8 mouse cellular contexts compared by ENCODE assay signal in genomic region chr3:124320821-124321576, GRCm38 (mm10). TPM values are rescaled to one million over a fixed set of nuclear protein-coding genes. Genes with fewer than 3 reads are reported as not detected.
DNase-seq lines count a peak whose midpoint lies in the region; ATAC-seq and TF ChIP-seq lines count a peak whose summit lies in the region.

Gene Tram1l1, plus strand, starts transcription at chr3:124320855.

- peak; percentile 96 for ATAC-seq in embryonic facial prominence, embryonic 11.5 days (replicated peaks; ENCODE audit: insufficient number of reproducible peaks, low FRiP score, low TSS enrichment, low read depth)
- peak; percentile 70 for ATAC-seq in heart, embryonic 15.5 days (replicated peaks; ENCODE audit: insufficient number of reproducible peaks, insufficient read depth, low FRiP score, low read depth)
- ATAC-seq in liver, embryonic 15.5 days (ENCODE audit: insufficient read depth), result no peak
- no peak for ATAC-seq in activated CD4-positive, CD25-positive, alpha-beta regulatory T cell, adult 4 months

- peak within 1 kb of the TSS; percentile 58 for H3K4me2 ChIP-seq in embryonic facial prominence, embryonic 11.5 days (ENCODE audit: low read depth, low read length)
- H3K4me2 ChIP-seq in heart, embryonic 15.5 days, result peak within 1 kb of the TSS; percentile 85
- H3K4me2 ChIP-seq in liver, embryonic 15.5 days, result peak within 1 kb of the TSS; percentile 58

- H3K9ac ChIP-seq in embryonic facial prominence, embryonic 11.5 days (replicated peaks; ENCODE audit: low read length), result peak within 1 kb of the TSS; percentile 73
- peak within 1 kb of the TSS; percentile 54 for H3K9ac ChIP-seq in heart, embryonic 15.5 days
- no peak within 1 kb of the TSS for H3K9ac ChIP-seq in liver, embryonic 15.5 days

- DNase-seq in 3T3-L1 (ENCODE audit: low read depth, low spot score), result peak; percentile 65
- peak; percentile 71 for DNase-seq in adrenal gland, postnatal 10 days
- peak; percentile 91 for DNase-seq in embryonic facial prominence, embryonic 11.5 days (ENCODE audit: low spot score)
- peak; percentile 80 to 86 for DNase-seq in layer of hippocampus, adult 2 months (ENCODE audit: low spot score in 2 of 2)
- DNase-seq in ovary, postnatal 14 days (ENCODE audit: low spot score), result peak; percentile 24

- no peak for TF ChIP-seq CTCF in layer of hippocampus, adult 2 months (conservative IDR thresholded peaks at IDR 0.05)

- H3K36me3 ChIP-seq in embryonic facial prominence, embryonic 11.5 days (replicated peaks; ENCODE audit: control insufficient read depth, insufficient read depth, low read depth, low read length), result no peaks in the 10 kb centered on the region
- H3K36me3 ChIP-seq in heart, embryonic 15.5 days, result no peaks in the 10 kb centered on the region
- no peaks in the 10 kb centered on the region for H3K36me3 ChIP-seq in liver, embryonic 15.5 days (replicated peaks)

- H3K27me3 ChIP-seq in embryonic facial prominence, embryonic 11.5 days (ENCODE audit: control insufficient read depth, insufficient read depth, low read length), result no peaks in the 10 kb centered on the region
- no peaks in the 10 kb centered on the region for H3K27me3 ChIP-seq in heart, embryonic 15.5 days
- H3K27me3 ChIP-seq in liver, embryonic 15.5 days, result 0 out of 2 replicates have a peak, but pooled peaks cover 2% of the 10 kb centered on the region

- no peaks in the 10 kb centered on the region for H3K4me1 ChIP-seq in embryonic facial prominence, embryonic 11.5 days (ENCODE audit: control insufficient read depth, insufficient read depth, low read length)
- H3K4me1 ChIP-seq in heart, embryonic 15.5 days (replicated peaks), result no peaks in the 10 kb centered on the region; the same call in 1 of the 2 replicates
- no peaks in the 10 kb centered on the region for H3K4me1 ChIP-seq in liver, embryonic 15.5 days (replicated peaks)

- WGBS in embryonic facial prominence, embryonic 11.5 days, result 3% methylated on average over 42 of the region's 53 CpGs
- 3% methylated on average over 53 of the region's 53 CpGs for WGBS in heart, embryonic 15.5 days
- 8% methylated on average over 51 of the region's 53 CpGs for WGBS in liver, embryonic 15.5 days (ENCODE audit: insufficient replicate concordance)

- peak within 1 kb of the TSS; percentile 57 for H3K4me3 ChIP-seq in embryonic facial prominence, embryonic 11.5 days (ENCODE audit: low read depth, low read length)
- H3K4me3 ChIP-seq in heart, embryonic 15.5 days, result peak within 1 kb of the TSS; percentile 63
- peak within 1 kb of the TSS; percentile 60 for H3K4me3 ChIP-seq in layer of hippocampus, adult 2 months
- peak within 1 kb of the TSS; percentile 40 for H3K4me3 ChIP-seq in liver, embryonic 15.5 days (replicated peaks)

- H3K27ac ChIP-seq in embryonic facial prominence, embryonic 11.5 days (replicated peaks; ENCODE audit: low read depth, low read length), result no peak within 1 kb of the TSS
- no peak within 1 kb of the TSS for H3K27ac ChIP-seq in heart, embryonic 15.5 days
- peak within 1 kb of the TSS; percentile 93 for H3K27ac ChIP-seq in layer of hippocampus, adult 2 months
- no peak within 1 kb of the TSS for H3K27ac ChIP-seq in liver, embryonic 15.5 days (replicated peaks)

- no peaks in the 10 kb centered on the region for H3K9me3 ChIP-seq in embryonic facial prominence, embryonic 11.5 days (replicated peaks; ENCODE audit: control insufficient read depth, low read length)
- no peaks in the 10 kb centered on the region for H3K9me3 ChIP-seq in heart, embryonic 15.5 days (replicated peaks)
- H3K9me3 ChIP-seq in liver, embryonic 15.5 days (replicated peaks), result no peaks in the 10 kb centered on the region

RNA-seq across cellular contexts. Expression of gene Tram1l1, which starts in this region (rescaled TPM):
- 1 to 10 TPM; 2.3 to 2.5 TPM for total RNA-seq in adrenal gland, postnatal 10 days (2021)
- polyA plus RNA-seq in embryonic facial prominence, embryonic 11.5 days (2014; fragmentation: Nextera tagmentation; extraction: Ambion mirVana), result 18.1 and 19.3 TPM in 2 replicates
- polyA plus RNA-seq in heart, embryonic 15.5 days (2015; fragmentation: Nextera tagmentation; extraction: Ambion mirVana), result 2.7 and 3.1 TPM in 2 replicates
- total RNA-seq in layer of hippocampus, adult 2 months (2021), result 10 to 100 TPM; 15.9 to 16.0 TPM
- polyA plus RNA-seq in liver, embryonic 15.5 days (2015; fragmentation: Nextera tagmentation; extraction: Ambion mirVana), result 0.17 and 0.20 TPM in 2 replicates
- not detected for polyA plus RNA-seq in activated CD4-positive, CD25-positive, alpha-beta regulatory T cell, adult 4 months (2017; shearing (Covaris generic))

Comparison
In these comparisons a context has a peak if more than half of its experiments do, and no peak if none do; other contexts are left out.
1. RNA of gene Tram1l1 (total RNA-seq): 15.9 to 16.0 TPM in layer of hippocampus, adult 2 months; 2.3 to 2.5 TPM in adrenal gland, postnatal 10 days; every median in the first group is over 4 times any median in the second.
2. DNase-seq: peak in every context shown above with its lines; median percentile 91 in embryonic facial prominence, embryonic 11.5 days; 83 in layer of hippocampus, adult 2 months; 71 in adrenal gland, postnatal 10 days; 65 in 3T3-L1; 24 in ovary, postnatal 14 days.
3. ATAC-seq: peak in embryonic facial prominence, embryonic 11.5 days (single experiment) and heart, embryonic 15.5 days (single experiment); none in liver, embryonic 15.5 days (single experiment) and activated CD4-positive, CD25-positive, alpha-beta regulatory T cell, adult 4 months (single experiment).
4. Peak in every context shown above with its lines, with median percentiles within 50 percentile points of each other: H3K4me2 ChIP-seq and H3K4me3 ChIP-seq.